1 mouse cellular context compared by ENCODE assay signal in the genomic region with DNA sequence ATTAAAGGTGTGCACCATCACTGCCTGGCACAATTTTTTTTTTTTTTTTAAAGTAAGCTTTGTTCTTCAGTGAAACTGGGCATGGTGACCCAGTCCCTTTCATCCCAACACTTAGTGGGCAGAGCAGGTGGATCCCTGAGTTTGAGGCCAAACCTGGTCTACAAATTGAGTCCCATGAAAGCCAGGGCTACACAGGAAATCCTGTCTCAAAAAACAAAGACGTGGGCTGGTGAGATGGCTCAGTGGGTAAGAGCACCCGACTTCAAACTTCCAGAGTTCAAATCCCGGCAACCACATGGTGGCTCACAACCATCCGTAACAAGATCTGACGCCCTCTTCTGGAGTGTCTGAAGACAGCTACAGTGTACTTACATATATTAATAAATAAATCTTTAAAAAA. TPM values are rescaled to one million over a fixed set of nuclear protein-coding genes. Genes with fewer than 3 reads are reported as not detected.
"Had no signal": no experiment of that assay in that cellular context is flagged by ENCODE, and none has a peak within 500 bp of the region (broad histone marks: within the 10 kb centered on the region; RNA-seq: fewer than 3 reads in every experiment).

No protein-coding gene starts in this region.

RNA-seq across cellular contexts. Expression of a gene that starts 45.0 kb away (rescaled TPM):
- polyA plus RNA-seq: stomach, embryonic 14.5 days had no signal
